Mouse (Mus musculus): Measurements from ENCODE around the gene Mllt10. TPM values are rescaled to one million over a fixed set of nuclear protein-coding genes. Genes with fewer than 3 reads are reported as not detected.
"Not testable (repeated sequence)": the region's sequence is repeated elsewhere in the genome, so short reads cannot be mapped to it uniquely, and the experiment has no call there.

Mllt10 gene
- polyA plus RNA-seq, 1 experiment from 2014 or later, result 52.2 TPM

- no peak for ATAC-seq (ENCODE audit: insufficient read depth, low FRiP score, low read depth)
- WGBS, result 8% methylated on average over 6 of the region's 6 CpGs
These were observed 10.6 kb downstream of the Mllt10 start for GRCm38 (mm10) chr2:18065708-18066030.

GRCm38 (mm10) chr2:18066436-18066835 lies 11.4 kb downstream of the Mllt10 start:
- Histone ChIP-seq H3K9ac (no peak overlapping the region), H3K4me1 (peaks cover 12% of the 10 kb centered on the region; the same call in 1 of the 2 replicates), H3K9me3 (no peaks in the 10 kb centered on the region), H3K4me2 (peak overlapping the region; percentile 82; the same call in 1 of the 2 replicates), H3K27ac (no peak overlapping the region), H3K27me3 (replicated peaks) (no peaks in the 10 kb centered on the region), H3K4me3 (replicated peaks) (no peak overlapping the region), H3K36me3 (0 out of 2 replicates have a peak, but pooled peaks cover 4% of the 10 kb centered on the region)
- ATAC-seq (ENCODE audit: insufficient read depth, low FRiP score, low read depth), result no peak

More at GRCm38 (mm10) chr2:18065708-18066030, 10.6 kb downstream of the Mllt10 start:
- Histone ChIP-seq H3K4me2 (peak overlapping the region; percentile 82), H3K36me3 (0 out of 2 replicates have a peak, but pooled peaks cover 4% of the 10 kb centered on the region), H3K4me1 (peaks cover 12% of the 10 kb centered on the region; the same call in 1 of the 2 replicates), H3K27ac (peak overlapping the region; percentile 78), H3K9ac (peak overlapping the region; percentile 41), H3K27me3 (replicated peaks) (no peaks in the 10 kb centered on the region), H3K4me3 (replicated peaks) (peak overlapping the region; percentile 83), H3K9me3 (no peaks in the 10 kb centered on the region)

- H3K9me3 ChIP-seq, result no peaks in the 10 kb centered on the region
- H3K4me2 ChIP-seq, result no peak overlapping the region
- no peaks in the 10 kb centered on the region for H3K27me3 ChIP-seq (replicated peaks)
- no peak for ATAC-seq (ENCODE audit: insufficient read depth, low FRiP score, low read depth)
- no peak overlapping the region for H3K4me3 ChIP-seq (replicated peaks)
- WGBS, result 92% methylated on average over 4 of the region's 4 CpGs
- H3K9ac ChIP-seq, result no peak overlapping the region
- H3K36me3 ChIP-seq, result peaks cover 7% of the 10 kb centered on the region; the same call in 1 of the 2 replicates
- no peak overlapping the region for H3K27ac ChIP-seq
- peaks cover 12% of the 10 kb centered on the region; the same call in 1 of the 2 replicates for H3K4me1 ChIP-seq
These were observed 13.2 kb downstream of the Mllt10 start for GRCm38 (mm10) chr2:18068071-18068796.

GRCm38 (mm10) chr2:18071947-18072346 lies 16.9 kb downstream of the Mllt10 start:
- H3K4me1 ChIP-seq, result no peaks in the 10 kb centered on the region
- no peaks in the 10 kb centered on the region for H3K9me3 ChIP-seq
- H3K27me3 ChIP-seq (replicated peaks), result no peaks in the 10 kb centered on the region
- H3K4me2 ChIP-seq, result no peak overlapping the region
- ATAC-seq (ENCODE audit: insufficient read depth, low FRiP score, low read depth), result no peak
- H3K9ac ChIP-seq, result no peak overlapping the region
- H3K4me3 ChIP-seq (replicated peaks), result no peak overlapping the region
- H3K36me3 ChIP-seq, result peaks cover 15% of the 10 kb centered on the region; the same call in 1 of the 2 replicates
- H3K27ac ChIP-seq, result no peak overlapping the region
- 77% methylated on average over 2 of the region's 2 CpGs for WGBS

GRCm38 (mm10) chr2:18080182-18080860 lies 25.3 kb downstream of the Mllt10 start:
- Histone ChIP-seq H3K9me3 (no peaks in the 10 kb centered on the region), H3K27ac (no peak overlapping the region), H3K9ac (no peak overlapping the region), H3K4me3 (replicated peaks) (no peak overlapping the region), H3K4me1 (no peaks in the 10 kb centered on the region), H3K27me3 (replicated peaks) (no peaks in the 10 kb centered on the region), H3K4me2 (no peak overlapping the region), H3K36me3 (peaks cover 16% of the 10 kb centered on the region)
- no peak for ATAC-seq (ENCODE audit: insufficient read depth, low FRiP score, low read depth)
- WGBS, result 81% methylated on average over 2 of the region's 2 CpGs

GRCm38 (mm10) chr2:18087695-18088094 lies 32.7 kb downstream of the Mllt10 start:
- H3K27me3 ChIP-seq (replicated peaks); H3K9ac ChIP-seq; H3K4me3 ChIP-seq (replicated peaks); H3K27ac ChIP-seq; H3K4me2 ChIP-seq; ATAC-seq (ENCODE audit: insufficient read depth, low FRiP score, low read depth); H3K4me1 ChIP-seq; H3K9me3 ChIP-seq: not testable (repeated sequence)
- H3K36me3 ChIP-seq, result peaks cover 15% of the 10 kb centered on the region
- WGBS, result 89% methylated on average over 3 of the region's 3 CpGs

- Histone ChIP-seq H3K4me1 (no peaks in the 10 kb centered on the region), H3K27me3 (replicated peaks) (no peaks in the 10 kb centered on the region), H3K36me3 (peaks cover 3% of the 10 kb centered on the region; the same call in 1 of the 2 replicates), H3K9me3 (no peaks in the 10 kb centered on the region), H3K4me3 (replicated peaks) (no peak overlapping the region), H3K9ac (no peak overlapping the region), H3K4me2 (no peak overlapping the region), H3K27ac (no peak overlapping the region)
- no peak for ATAC-seq (ENCODE audit: insufficient read depth, low FRiP score, low read depth)
- WGBS, result 98% methylated on average over 1 of the region's 1 CpGs
These were observed 38.8 kb downstream of the Mllt10 start for GRCm38 (mm10) chr2:18093858-18094257.

GRCm38 (mm10) chr2:18094319-18094718 lies 39.3 kb downstream of the Mllt10 start:
- Histone ChIP-seq H3K27ac (no peak overlapping the region), H3K4me2 (no peak overlapping the region), H3K27me3 (replicated peaks) (no peaks in the 10 kb centered on the region), H3K4me1 (no peaks in the 10 kb centered on the region), H3K4me3 (replicated peaks) (no peak overlapping the region), H3K9ac (no peak overlapping the region), H3K9me3 (no peaks in the 10 kb centered on the region), H3K36me3 (peaks cover 1% of the 10 kb centered on the region; the same call in 1 of the 2 replicates)
- no peak for ATAC-seq (ENCODE audit: insufficient read depth, low FRiP score, low read depth)

GRCm38 (mm10) chr2:18095804-18096203 lies 40.8 kb downstream of the Mllt10 start:
- Histone ChIP-seq H3K4me2 (no peak overlapping the region), H3K9me3 (no peaks in the 10 kb centered on the region), H3K4me1 (no peaks in the 10 kb centered on the region), H3K36me3 (peaks cover 10% of the 10 kb centered on the region), H3K9ac (no peak overlapping the region), H3K4me3 (replicated peaks) (no peak overlapping the region), H3K27me3 (replicated peaks) (no peaks in the 10 kb centered on the region), H3K27ac (no peak overlapping the region)
- ATAC-seq (ENCODE audit: insufficient read depth, low FRiP score, low read depth), result no peak
- WGBS, result 59% methylated on average over 2 of the region's 2 CpGs

GRCm38 (mm10) chr2:18100914-18101313 lies 45.9 kb downstream of the Mllt10 start:
- WGBS, result 90% methylated on average over 2 of the region's 2 CpGs
- Histone ChIP-seq H3K4me2 (no peak overlapping the region), H3K27me3 (replicated peaks) (no peaks in the 10 kb centered on the region), H3K4me1 (no peaks in the 10 kb centered on the region), H3K9ac (no peak overlapping the region), H3K36me3 (peaks cover 10% of the 10 kb centered on the region), H3K4me3 (replicated peaks) (no peak overlapping the region), H3K27ac (no peak overlapping the region), H3K9me3 (no peaks in the 10 kb centered on the region)
- ATAC-seq (ENCODE audit: insufficient read depth, low FRiP score, low read depth), result no peak

GRCm38 (mm10) chr2:18107561-18107960 lies 52.5 kb downstream of the Mllt10 start:
- Histone ChIP-seq H3K9ac (no peak overlapping the region), H3K36me3 (no peaks in the 10 kb centered on the region), H3K9me3 (no peaks in the 10 kb centered on the region), H3K27me3 (replicated peaks) (no peaks in the 10 kb centered on the region), H3K4me3 (replicated peaks) (no peak overlapping the region), H3K4me2 (no peak overlapping the region), H3K4me1 (no peaks in the 10 kb centered on the region), H3K27ac (no peak overlapping the region)
- ATAC-seq (ENCODE audit: insufficient read depth, low FRiP score, low read depth), result no peak

- no peak for ATAC-seq (ENCODE audit: insufficient read depth, low FRiP score, low read depth)
- no peak overlapping the region for H3K4me2 ChIP-seq
- H3K9me3 ChIP-seq, result no peaks in the 10 kb centered on the region
- H3K4me3 ChIP-seq (replicated peaks), result no peak overlapping the region
- H3K9ac ChIP-seq, result no peak overlapping the region
- H3K4me1 ChIP-seq, result no peaks in the 10 kb centered on the region
- H3K27ac ChIP-seq, result no peak overlapping the region
- WGBS, result 92% methylated on average over 3 of the region's 3 CpGs
- no peaks in the 10 kb centered on the region for H3K27me3 ChIP-seq (replicated peaks)
- no peaks in the 10 kb centered on the region for H3K36me3 ChIP-seq
These were observed 53.2 kb downstream of the Mllt10 start for GRCm38 (mm10) chr2:18108214-18108613.
